Comparison of ENCODE assay signal across 13 mouse cellular contexts in genomic region chr8:12481918-12482317, GRCm38 (mm10).
DNase-seq lines count a peak whose midpoint lies in the region; ATAC-seq and TF ChIP-seq lines count a peak whose summit lies in the region.
"Had no signal": no experiment of that assay in that cellular context is flagged by ENCODE, and none has a peak within 500 bp of the region (broad histone marks: within the 10 kb centered on the region; RNA-seq: fewer than 3 reads in every experiment).

No protein-coding gene starts in this region.

- no peak for TF ChIP-seq POLR2A in cerebellum, adult 2 months (IDR thresholded peaks at IDR 0.05; ENCODE audit: borderline replicate concordance, insufficient read depth, low read length)

- DNase-seq in neural tube, embryonic 10.5 days (ENCODE audit: extremely low spot score, low spot score), result no peak
- peak; percentile 27 for DNase-seq in embryonic facial prominence, embryonic 14.5 days (ENCODE audit: low spot score)
- no peak for DNase-seq in cerebellum, adult 2 months
- DNase-seq in kidney, postnatal 36 days, result no peak
- no peak for DNase-seq in liver
- DNase-seq: adrenal gland, postnatal 25 days; lung, embryonic 14.5 days; right cerebral cortex, postnatal 14 days; thymus, postnatal 14 days had no signal

- H3K4me1 ChIP-seq in neural tube, embryonic 12.5 days, result peaks cover 47% of the 10 kb centered on the region
- H3K4me1 ChIP-seq in embryonic facial prominence, embryonic 14.5 days (ENCODE audit: control insufficient read depth, insufficient read depth, low read length), result no peaks in the 10 kb centered on the region
- H3K4me1 ChIP-seq in hindbrain, embryonic 15.5 days (replicated peaks), result peaks cover 37% of the 10 kb centered on the region
- H3K4me1 ChIP-seq in cerebellum, adult 2 months (ENCODE audit: control insufficient read depth, insufficient read depth, low read length), result peaks cover 9% of the 10 kb centered on the region

- ATAC-seq in neural tube, embryonic 12.5 days (ENCODE audit: low FRiP score, low read depth), result peak; percentile 48
- no peak for ATAC-seq in embryonic facial prominence, embryonic 14.5 days (ENCODE audit: low read depth)
- ATAC-seq in hindbrain, embryonic 15.5 days (ENCODE audit: low FRiP score, low read depth), result 0 out of 2 replicates have a peak, but pooled peaks have one; percentile 7

- no peak overlapping the region for H3K4me3 ChIP-seq in neural tube, embryonic 12.5 days
- no peak overlapping the region for H3K4me3 ChIP-seq in embryonic facial prominence, embryonic 14.5 days (ENCODE audit: low read depth, low read length)
- H3K4me3 ChIP-seq in hindbrain, embryonic 15.5 days, result no peak overlapping the region
- H3K4me3 ChIP-seq in cerebellum, adult 2 months (replicated peaks; ENCODE audit: insufficient read depth, low read depth, low read length), result no peak overlapping the region
- H3K4me3 ChIP-seq: heart, embryonic 13.5 days had no signal

- no peak overlapping the region for H3K27ac ChIP-seq in neural tube, embryonic 12.5 days
- no peak overlapping the region for H3K27ac ChIP-seq in embryonic facial prominence, embryonic 14.5 days (replicated peaks; ENCODE audit: low read depth, low read length)
- H3K27ac ChIP-seq in hindbrain, embryonic 15.5 days (replicated peaks), result no peak overlapping the region
- no peak overlapping the region for H3K27ac ChIP-seq in cerebellum, adult 2 months (ENCODE audit: insufficient read depth, low read length)
- H3K27ac ChIP-seq: heart, embryonic 13.5 days; kidney, postnatal 0 days had no signal

- WGBS in neural tube, embryonic 12.5 days, result 26% methylated on average over 14 of the region's 14 CpGs
- WGBS in embryonic facial prominence, embryonic 14.5 days, result 69% methylated on average over 14 of the region's 14 CpGs
- WGBS in hindbrain, embryonic 15.5 days, result 15% methylated on average over 14 of the region's 14 CpGs
- 47% methylated on average over 14 of the region's 14 CpGs for WGBS in cerebellum, adult 2 months

- peak overlapping the region; percentile 7; the same call in 1 of the 2 replicates for H3K4me2 ChIP-seq in neural tube, embryonic 12.5 days (replicated peaks)
- no peak overlapping the region for H3K4me2 ChIP-seq in embryonic facial prominence, embryonic 14.5 days (ENCODE audit: low read depth, low read length)
- H3K4me2 ChIP-seq in hindbrain, embryonic 15.5 days, result no peak overlapping the region
- H3K4me2 ChIP-seq: heart, embryonic 13.5 days; lung, embryonic 14.5 days had no signal

- H3K36me3 ChIP-seq in neural tube, embryonic 12.5 days, result no peaks in the 10 kb centered on the region
- H3K36me3 ChIP-seq in embryonic facial prominence, embryonic 14.5 days (ENCODE audit: control insufficient read depth, insufficient read depth, low read length), result no peaks in the 10 kb centered on the region
- no peaks in the 10 kb centered on the region for H3K36me3 ChIP-seq in hindbrain, embryonic 15.5 days
- H3K36me3 ChIP-seq: heart, embryonic 13.5 days had no signal

- H3K9me3 ChIP-seq in neural tube, embryonic 12.5 days, result no peaks in the 10 kb centered on the region
- peaks cover 4% of the 10 kb centered on the region; the same call in 1 of the 2 replicates for H3K9me3 ChIP-seq in embryonic facial prominence, embryonic 14.5 days (ENCODE audit: control insufficient read depth, low read length)
- H3K9me3 ChIP-seq in hindbrain, embryonic 15.5 days, result no peaks in the 10 kb centered on the region

- no peak overlapping the region for H3K9ac ChIP-seq in neural tube, embryonic 12.5 days
- H3K9ac ChIP-seq in embryonic facial prominence, embryonic 14.5 days (ENCODE audit: low read depth, low read length), result no peak overlapping the region
- no peak overlapping the region for H3K9ac ChIP-seq in hindbrain, embryonic 15.5 days
- H3K9ac ChIP-seq: heart, embryonic 13.5 days; lung, embryonic 14.5 days had no signal

- H3K27me3 ChIP-seq in neural tube, embryonic 12.5 days (replicated peaks), result peaks cover 40% of the 10 kb centered on the region
- H3K27me3 ChIP-seq in embryonic facial prominence, embryonic 14.5 days (replicated peaks; ENCODE audit: control insufficient read depth, insufficient read depth, low read length), result peaks cover 57% of the 10 kb centered on the region
- H3K27me3 ChIP-seq in hindbrain, embryonic 15.5 days, result peaks cover 48% of the 10 kb centered on the region
- no peaks in the 10 kb centered on the region; the same call in 1 of the 2 replicates for H3K27me3 ChIP-seq in cerebellum, adult 2 months (ENCODE audit: control insufficient read depth, insufficient read depth, low read length)

- no peak for TF ChIP-seq CTCF in cerebellum, adult 2 months (IDR thresholded peaks at IDR 0.05; ENCODE audit: borderline replicate concordance, insufficient read depth, low read depth, low read length)
